Mouse (Mus musculus): ENCODE data around the gene Mr1.
A peak's percentile ranks its signal among the peaks of the same experiment; 100 is the strongest.
"Not testable (repeated sequence)": the region's sequence is repeated elsewhere in the genome, so short reads cannot be mapped to it uniquely, and the experiment has no call there.

The Mr1 gene

DNA sequence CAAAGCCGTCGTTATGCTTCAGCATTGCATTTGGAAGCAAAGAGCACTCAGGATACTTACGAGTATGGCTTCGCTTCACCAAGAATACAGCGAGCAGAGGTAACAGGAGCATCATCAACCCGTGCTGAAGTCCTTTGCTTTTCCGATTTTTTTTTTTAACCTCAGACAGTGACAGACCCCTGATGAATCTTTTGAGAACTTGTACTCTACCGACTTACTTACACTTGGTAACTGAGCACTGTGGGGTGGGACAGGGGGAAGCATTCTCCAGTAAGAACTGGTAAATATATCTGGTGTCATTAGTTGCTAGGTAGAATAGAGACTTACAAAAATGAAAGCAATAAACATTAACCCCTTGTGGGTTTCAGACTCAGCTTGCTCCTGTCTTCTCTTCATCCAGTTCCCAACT, at the start of gene Mr1:
Gene Mr1, minus strand, starts transcription at position 243 of the 409 bp plus-strand sequence.
- peak in 1 of 2 experiments; percentile 26 for DNase-seq (ENCODE audit: low spot score in 2 of 2)

DNA sequence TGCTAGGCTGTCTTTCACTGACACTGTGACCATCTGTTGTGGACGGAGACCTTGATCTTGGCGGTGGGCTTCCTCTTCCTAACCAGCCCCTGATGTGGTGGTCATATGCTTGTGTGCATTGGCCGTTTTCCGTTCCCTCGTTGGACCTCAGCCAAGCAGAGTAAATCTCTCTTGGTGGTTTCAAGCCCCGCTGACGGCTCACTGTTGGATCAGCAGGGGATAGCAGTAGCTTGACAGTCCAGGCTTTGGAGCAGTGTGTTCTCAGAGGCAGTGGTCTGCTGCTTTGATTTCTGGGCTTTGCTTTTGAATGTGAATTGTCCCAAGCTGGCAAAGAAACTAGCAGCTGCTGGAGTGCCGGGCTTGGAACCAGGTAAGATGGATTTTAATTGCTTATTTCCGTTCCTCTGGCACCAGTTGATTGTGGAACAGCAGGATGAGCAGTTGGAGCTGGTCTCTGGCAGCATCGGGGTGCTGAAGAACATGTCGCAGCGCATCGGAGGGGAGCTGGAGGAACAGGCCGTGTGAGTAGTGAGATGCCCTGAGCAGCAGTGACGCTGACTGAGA, 46.3 kb upstream of the Mr1 start:
- DNase-seq (ENCODE audit: low spot score in 2 of 2), result no peak

DNA sequence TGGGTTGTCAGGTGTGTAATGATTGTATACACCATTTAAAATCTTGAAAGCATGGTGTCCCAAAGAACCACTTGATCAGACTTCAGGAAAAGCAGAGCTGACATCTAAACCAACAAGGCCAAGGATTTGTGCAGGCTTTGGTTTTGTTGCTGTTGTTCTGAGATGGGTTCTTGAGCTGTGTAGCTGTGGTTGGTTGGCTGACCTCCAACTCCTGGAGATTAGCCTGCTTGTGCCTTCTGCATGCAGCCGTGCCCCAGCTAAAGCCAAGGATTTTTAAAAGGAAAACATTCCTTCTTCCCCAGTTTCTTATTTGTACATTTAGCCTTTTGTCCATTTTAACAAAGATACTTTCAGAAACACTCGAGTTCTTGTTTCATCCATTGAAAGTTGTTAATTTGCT, 45.1 kb upstream of the Mr1 start:
- no peak for DNase-seq (ENCODE audit: low spot score in 2 of 2)

DNA sequence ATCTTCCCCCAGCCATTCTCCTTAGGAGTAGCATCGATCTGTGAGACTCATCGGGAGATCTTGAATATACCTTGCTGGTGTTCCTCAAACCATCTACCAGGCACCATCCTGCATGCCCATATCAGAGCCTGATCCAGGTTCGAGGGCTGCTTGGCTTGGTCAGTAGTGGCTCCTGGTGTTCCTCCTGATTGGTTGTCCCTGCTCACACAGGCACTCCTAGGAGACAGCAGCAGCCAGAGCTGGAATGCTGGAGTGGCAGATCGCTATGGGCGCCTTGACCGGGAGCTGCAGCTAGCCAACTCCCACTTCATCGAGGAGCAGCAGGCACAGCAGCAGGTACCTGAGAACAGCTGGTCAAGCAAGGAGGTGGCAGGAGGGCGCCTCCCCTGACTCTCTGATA, 44.6 kb upstream of the Mr1 start:
- no peak for DNase-seq (ENCODE audit: low spot score in 2 of 2)

DNA sequence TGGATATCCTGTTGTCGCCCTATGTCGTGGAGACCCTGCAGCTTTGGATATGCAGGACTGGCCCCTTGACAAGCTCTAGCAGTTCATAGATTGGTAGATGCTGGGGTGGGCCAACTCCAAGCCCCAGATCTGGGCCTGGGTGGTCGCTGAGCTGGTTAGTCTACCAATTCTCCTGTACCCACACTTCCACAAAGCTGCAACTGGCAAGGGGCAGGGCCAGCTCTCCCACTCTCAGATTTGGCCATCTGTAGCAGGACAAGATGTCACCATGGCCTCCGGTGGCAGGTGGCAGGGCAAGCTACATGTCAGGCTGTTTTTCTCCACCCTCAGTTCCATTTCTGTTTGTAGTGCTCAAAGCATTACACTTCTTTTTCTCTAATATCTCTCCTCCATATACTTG, 42.0 kb upstream of the Mr1 start:
- no peak for DNase-seq (ENCODE audit: low spot score in 2 of 2)

DNA sequence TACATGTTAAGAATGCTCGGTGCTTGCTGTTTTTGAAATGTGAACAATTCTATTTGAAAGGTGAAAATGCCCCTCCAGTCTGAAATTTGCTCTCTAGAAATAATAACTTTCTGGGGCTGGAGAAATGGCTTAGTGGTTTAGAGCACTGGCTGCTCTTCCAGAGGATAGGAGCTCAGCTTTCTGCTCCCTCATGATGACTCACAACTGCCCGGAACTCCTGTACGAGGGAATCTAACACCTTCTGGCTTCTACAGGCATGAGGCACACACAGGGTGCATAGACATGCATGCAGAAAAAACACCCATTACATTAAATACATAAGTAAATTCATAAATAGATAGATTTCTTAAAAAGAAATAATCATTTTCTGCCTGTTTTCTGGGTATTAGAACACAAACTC, 37.6 kb upstream of the Mr1 start:
- no peak for DNase-seq (ENCODE audit: low spot score in 2 of 2)

DNA sequence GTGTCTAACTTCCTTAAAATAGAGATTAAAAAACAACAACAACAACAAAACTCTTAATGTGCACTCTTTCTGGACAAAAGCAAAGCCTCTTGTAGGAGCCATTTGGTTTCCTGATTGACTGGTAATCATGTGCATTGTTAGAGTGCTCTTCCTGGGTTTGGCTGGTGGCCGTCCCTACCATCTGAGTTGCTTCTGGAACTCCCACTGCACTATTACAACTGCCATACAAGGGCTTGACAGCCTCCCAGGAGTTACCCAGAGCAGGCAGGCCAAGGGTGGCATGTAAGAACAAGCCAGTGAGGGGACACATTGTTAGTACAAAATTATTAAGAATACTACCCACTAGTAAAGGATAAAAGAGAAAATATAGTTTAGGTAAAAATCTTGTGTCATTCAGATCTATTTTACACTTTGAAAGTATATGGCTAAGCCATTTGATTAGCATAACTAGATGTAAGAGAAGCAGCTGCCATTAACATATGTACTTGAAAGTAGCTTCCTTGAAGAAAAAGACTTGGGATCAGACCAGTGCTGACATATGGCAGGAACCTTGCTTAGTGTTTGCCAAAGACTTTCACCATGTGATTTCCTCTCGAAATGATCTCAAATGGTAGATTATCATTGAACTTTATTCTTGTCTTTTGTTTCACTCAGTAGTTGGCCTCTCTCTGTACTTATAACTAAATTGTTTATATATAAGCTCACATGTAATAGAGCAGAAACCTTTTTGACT, 31.7 kb upstream of the Mr1 start:
- DNase-seq (ENCODE audit: low spot score in 2 of 2), result no peak

DNA sequence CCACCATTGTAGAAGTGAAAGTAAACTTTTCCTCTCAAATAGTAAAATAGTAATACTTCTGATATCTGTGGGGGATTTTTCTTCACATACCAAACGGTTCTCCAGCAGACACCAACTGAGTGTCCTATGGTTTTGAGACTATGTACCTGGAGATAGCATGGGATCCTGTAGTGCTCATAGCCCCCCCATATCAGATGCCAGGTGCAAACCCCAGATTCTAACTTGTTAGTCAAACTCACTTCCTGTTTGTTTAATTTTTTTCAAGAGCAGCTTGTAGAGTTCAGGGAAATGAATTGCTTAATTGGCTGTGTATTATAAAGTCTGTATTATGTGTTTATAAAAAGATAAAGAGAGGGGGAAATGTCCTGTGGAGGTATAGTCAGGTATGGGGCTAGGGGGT, 27.8 kb upstream of the Mr1 start:
- no peak for DNase-seq (ENCODE audit: low spot score in 2 of 2)

DNA sequence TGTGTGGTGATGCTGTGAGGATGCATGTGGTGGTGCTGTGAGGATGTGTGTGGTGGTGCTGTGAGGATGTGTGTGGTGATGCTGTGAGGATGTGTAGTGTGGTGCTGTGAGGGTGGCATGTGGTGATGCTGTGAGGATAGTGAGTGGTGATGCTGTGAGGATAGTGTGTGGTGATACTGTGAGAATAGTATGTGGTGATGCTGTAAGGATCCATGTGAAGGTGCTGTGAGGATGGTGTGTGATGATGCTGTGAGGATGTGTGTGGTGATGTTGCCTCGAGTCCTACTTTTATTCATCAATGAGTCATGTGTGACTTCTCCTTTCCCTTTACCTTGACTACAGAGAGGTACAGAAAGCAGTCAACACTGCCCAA, 27.0 kb upstream of the Mr1 start:
- DNase-seq (ENCODE audit: low spot score in 2 of 2), result not testable (repeated sequence)

DNA sequence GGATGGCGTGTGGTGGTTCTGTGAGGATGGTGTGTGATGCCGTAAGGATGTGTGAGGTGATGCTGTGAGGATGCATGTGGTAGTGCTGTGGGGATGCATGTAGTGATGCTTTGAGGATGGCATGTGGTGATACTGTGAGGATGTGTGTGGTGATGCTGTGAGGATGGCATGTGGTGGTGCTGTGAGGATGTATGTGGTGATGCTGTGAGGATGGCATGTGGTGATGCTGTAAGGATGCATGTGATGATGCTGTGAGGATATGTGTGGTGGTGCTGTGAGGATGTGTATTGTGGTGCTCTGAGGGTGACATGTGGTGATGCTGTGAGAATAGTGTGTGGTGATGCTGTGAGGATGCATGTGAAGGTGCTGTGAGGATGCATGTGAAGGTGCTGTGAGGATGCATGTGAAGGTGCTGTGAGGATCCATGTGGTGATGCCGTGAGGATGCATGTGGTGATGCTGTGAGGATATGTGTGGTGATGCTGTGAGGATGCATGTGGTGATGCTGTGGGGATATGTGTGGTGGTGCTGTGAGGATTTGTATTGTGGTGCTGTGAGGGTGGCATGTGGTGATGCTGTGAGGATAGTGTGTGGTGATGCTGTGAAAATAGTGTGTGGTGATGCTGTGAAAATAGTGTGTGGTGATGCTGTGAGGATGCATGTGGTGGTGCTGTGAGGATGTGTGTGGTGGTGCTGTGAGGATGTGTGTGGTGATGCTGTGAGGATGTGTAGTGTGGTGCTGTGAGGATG, 26.5 kb upstream of the Mr1 start:
- DNase-seq (ENCODE audit: low spot score in 2 of 2), result no peak

DNA sequence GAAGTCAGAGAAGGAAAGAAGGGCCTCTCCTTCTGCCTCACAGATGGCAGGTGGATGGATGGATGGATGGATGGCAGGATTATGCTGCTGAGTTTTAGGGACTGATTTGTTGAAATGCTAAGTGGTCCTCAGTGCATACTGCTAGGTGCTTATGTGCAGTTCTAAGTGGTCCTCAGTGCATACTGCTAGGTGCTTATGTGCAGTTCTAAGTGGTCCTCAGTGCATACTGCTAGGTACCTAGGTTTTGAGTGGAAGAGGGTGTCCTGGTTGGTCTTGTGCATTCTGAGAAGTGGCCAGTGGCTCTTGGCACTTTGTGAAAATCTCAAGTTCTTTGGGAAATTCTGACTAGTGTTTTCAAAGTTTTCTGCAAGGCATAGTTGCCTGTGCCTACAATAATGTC, 23.3 kb upstream of the Mr1 start:
- DNase-seq (ENCODE audit: low spot score in 2 of 2), result no peak

DNA sequence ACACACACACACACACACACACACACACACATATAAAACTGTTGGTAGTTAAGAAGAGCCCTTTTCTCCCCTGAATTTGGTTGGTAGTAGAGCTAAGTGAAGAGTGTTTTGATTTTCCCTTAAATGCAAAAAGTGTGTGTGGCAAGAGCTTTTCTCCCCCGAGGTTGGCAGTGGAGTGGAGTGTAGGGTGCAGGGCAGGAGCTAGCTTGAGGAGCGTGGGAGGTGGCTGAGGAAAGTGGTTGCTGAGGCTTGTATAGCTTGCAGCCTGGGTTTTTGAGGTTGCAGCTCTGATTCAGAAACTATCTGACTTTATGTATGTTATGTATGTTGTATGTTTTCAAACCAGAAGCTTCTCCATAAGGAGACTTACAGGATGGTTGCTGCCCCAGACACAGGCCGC, 20.8 kb upstream of the Mr1 start:
- DNase-seq (ENCODE audit: low spot score in 2 of 2), result peak in 1 of 2 experiments; percentile 24

DNA sequence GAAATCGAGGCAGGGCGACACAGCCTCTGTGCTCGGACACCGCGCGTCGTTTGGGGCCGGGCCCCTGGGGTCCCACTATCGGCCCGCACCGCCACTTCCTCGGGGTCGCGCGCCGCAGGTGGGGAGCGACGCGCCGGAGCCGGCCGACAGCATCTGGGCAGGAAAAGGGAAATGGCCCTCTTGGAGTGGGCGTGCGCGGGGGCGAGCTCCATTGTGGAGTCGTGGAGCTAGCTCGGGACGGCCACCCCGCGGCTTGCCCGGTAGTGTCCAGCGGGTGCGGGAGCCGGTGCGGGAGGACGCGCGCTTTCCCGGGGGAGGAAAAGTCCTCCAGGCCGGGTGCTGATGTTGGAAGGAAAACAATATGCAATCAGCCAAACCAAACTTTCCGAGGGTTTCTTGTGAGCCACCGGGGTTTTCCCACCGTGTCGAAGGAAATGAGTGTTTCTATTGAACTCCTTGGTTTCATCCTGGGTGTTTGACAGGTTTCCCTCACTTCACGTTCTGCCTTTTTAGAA, 12.4 kb upstream of the Mr1 start:
- peak; percentile 37 to 57 for DNase-seq (ENCODE audit: low spot score in 2 of 2)

DNA sequence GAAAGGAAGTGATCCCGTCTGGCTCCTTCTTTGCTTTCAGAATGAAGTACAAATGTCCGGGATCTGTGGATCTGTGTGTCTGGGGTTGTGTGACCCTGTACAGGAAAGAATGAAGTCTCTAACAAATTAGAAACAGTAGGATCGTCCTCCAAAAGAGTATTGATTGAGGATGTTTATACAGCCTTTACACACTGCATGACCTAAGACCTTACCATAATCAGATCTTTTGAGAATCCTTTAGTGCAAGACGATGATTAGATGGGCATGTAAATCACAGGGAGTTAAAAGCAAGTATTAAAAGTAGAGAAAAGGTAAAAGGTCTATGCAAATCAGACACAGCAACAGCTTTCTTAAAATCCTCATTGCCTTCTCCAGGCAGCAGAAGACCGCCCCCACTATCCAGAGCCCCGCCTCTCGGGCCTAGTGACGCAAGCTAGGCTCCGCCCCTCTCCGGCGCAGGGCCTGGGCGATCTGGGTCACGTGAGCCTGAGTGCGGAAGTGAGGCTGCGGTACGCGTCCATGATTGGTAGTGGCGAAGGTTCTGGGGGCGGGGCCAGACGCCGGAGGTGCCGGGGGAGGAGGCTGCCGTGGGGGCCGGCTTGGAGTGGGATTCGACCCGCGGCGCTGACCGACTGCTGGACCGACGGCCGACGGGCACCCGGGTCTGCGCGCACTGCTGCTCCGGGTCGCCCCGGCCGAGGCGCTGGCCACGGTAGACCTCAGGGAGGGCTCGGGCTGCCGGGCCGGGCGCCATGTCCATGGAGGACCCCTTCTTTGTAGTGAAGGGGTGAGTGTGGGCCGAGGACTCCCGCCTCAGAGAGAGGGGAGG, 11.7 kb upstream of the Mr1 start, which contains the start of gene Stx6:
Gene Stx6, plus strand, starts transcription at position 575 of the 829 bp plus-strand sequence.
- DNase-seq (ENCODE audit: low spot score in 2 of 2), result peak; percentile 97

DNA sequence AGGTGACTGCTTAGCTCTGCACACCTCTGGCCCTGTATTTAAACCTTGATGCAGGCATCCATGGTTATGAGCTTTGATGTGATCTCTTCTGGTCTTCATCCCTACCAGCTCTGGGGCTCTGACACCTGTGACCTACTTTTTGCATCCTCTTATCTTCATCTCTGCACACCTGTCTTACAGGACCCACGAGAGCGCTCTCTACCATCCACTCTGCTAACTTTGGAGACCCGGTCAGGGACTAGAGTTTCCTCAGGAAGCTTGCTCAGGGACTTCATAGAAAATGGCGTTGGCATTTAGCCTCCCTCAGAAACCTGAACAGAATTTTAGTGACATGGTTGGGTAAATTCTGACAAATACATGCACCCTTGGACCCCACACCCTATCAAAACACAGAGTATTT, 7.3 kb upstream of the Mr1 start:
- DNase-seq (ENCODE audit: low spot score in 2 of 2), result no peak

DNA sequence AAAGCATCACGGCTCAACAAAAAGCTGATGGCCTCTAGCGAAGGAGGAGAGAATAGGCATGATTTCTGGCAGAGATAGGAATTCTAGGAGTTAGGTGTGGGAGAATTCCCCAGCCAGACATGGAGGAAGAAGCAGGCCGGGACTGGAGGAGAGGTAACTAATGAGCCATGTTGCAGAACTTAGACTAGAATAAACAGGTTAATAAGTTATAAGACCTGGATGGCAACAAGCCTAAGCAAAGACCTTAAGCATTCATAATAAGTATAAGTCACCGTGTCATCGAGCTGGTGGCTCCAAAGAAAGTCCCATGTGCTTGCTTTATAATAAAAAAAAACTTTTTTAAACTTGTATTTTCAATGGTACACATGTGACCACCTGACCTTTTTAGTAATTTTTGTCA, 4.2 kb upstream of the Mr1 start:
- no peak for DNase-seq (ENCODE audit: low spot score in 2 of 2)

DNA sequence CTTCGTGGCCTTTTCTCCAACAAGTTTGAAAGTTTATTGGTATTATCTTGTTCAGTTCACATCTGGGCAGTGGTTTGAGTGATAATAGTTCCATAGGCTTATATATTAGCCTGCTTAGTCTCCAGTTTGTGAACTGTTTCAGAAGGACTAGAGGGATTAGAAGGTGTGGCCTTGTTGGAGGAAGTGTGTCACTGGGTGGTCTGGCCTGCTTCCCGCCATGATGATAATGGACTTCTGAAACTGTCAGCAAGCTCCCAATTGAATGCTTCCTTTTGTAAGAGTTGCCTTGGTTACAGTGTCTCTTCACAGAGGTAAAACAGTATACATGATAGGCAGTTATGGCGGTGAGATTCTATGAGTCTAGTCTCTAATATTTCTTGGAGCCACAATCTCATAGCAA, 2.8 kb upstream of the Mr1 start:
- DNase-seq (ENCODE audit: low spot score in 2 of 2), result no peak

DNA sequence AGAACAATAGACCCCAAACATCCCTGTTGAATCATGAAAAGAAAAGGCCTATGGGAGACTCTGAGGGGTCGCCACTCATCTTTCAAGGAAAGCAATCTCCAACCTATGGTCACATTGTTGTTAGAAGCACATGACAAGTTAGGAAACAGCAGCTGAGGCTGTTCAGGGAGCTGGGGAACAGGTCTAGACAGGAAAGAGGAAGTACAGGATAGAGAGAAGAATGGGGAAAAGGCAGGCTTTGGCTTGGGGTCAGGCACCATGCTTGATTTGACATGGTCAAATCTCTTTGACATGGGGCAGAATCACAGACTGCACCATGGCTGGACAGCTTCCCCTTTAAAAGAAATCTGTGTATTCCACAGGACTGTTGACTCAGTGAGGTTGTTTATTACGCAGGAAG, 614 bp upstream of the Mr1 start:
- DNase-seq (ENCODE audit: low spot score in 2 of 2), result no peak

DNA sequence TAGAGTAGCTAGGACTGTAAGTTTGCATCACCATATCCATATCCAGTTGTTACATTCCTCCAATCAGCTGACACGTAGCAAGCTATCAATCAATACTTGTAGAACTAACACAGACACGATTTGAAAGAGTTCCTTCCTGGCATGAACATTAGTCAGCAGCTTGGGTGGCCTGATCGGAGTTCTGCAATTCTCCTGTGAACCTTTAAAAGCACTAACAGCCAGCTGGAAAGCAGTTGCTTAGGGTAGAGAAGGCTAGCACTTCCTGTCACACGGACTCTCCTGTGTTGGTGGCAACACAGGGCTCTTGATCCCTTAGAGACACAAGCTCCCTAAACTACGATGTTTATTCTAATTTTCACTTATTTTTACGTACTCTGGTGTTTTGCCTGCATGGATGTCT, 994 bp downstream of the Mr1 start:
- no peak for DNase-seq (ENCODE audit: low spot score in 2 of 2)

DNA sequence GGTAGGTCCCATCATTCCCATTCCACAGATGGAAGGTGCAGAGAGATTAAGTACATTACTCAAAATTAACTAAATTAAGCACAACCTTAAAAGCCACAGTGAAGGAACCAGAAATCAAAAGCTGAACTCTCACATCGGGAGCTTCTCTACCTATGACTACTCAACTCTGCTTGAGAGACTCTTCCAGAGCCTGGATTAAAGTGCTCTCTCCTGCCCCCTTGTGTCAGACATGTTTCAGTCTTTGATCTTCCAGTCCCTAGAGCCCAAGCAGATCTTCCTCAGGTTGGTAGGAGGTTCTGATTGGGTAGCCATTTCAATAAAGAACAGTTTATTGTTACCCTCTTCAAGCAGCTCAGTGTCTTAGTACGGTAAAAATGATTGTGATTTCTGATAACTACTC, 6.5 kb downstream of the Mr1 start:
- peak; percentile 61 to 70 for DNase-seq (ENCODE audit: low spot score in 2 of 2)

DNA sequence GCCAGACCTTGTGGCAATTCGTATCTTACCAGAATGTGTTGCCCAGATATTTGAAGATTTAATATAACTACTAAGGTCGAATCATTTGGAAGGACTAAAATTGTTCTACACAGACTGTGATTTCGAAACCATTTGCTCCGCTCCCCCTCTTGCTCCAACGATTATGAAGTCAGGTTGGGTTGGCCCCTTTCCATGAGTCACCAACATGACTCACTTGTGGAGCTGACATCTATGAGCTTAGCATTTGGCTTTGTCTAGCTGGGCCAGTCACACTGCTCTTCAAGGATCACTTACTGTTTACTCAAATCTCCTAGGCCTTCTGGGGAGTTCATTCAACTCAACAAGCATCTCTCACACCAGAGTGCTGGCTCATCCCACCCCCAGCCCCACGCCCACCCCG, 7.8 kb downstream of the Mr1 start:
- no peak for DNase-seq (ENCODE audit: low spot score in 2 of 2)

DNA sequence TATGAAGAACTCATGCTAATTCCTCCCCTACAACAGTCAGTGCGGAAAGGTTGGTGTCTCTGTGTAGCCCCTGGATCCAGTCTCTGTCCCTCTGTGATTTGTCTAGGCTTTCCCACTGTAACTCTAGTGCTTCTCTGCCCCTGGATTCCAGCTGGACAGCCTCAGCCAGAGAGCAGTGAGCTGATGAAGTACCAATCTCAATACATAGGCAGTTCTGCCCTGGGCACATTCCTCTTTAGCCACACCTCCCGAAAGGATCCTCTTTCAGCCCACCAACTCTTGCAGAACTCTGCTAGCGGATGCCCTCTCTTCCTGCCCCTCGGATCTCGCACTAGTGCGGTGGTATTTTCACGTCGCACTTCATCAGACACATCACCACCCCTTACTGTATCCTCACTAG, 11.7 kb downstream of the Mr1 start:
- no peak for DNase-seq (ENCODE audit: low spot score in 2 of 2)

Data from right cerebral cortex, adult 2 months (tissue).